Mouse (Mus musculus): ENCODE data around the gene Srrm1. TPM values are rescaled to one million over a fixed set of nuclear protein-coding genes. Genes with fewer than 3 reads are reported as not detected.

The Srrm1 gene
- 220 and 289 TPM in 2 replicates for polyA plus RNA-seq (2014; fragmentation: Nextera tagmentation; extraction: Ambion mirVana)

DNA sequence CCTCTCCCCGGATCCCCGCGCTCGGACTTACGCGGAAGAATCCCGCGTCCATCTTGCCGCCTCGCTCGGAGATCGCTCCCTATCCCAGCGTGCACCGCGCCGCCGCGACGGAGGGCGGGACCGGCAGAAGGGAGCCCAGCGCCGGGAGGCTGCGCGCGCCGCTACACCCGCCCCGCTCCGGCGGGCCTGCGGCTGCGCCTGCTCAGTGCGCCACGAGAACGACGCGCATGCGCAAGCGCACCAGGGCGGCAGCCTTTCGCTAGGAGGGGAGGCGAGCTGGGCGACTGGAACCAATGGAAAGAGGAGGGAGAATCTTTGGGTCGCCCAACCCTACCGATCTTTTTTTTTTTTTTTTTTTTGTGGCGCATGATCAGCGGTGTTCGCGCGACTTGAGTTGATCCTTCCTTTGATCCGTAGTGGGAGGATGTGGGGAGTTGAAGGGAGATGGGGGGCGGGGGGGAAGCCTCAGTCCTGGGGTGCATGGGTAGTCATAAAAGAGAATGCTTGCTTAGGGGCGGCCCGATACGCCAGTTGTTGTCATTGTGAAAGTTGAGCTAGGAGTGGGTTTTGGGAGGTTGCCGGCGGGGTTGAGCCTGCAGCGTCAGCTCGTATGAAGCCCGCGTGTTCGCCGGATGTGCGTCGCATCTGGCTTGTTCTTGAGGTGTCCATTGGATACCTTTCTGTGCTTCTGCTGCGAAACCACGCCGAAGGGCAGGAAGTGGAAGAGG lies at the start of gene Srrm1:
Srrm1 (minus strand) TSS at position 256 of the 728 bp plus-strand sequence.
- under 1% methylated on average over 69 of the region's 69 CpGs for WGBS
- H3K27ac ChIP-seq (ENCODE audit: low read depth, low read length) = peak within 1 kb of the TSS; percentile 94
- H3K9me3 ChIP-seq (ENCODE audit: control insufficient read depth, low read length) = no peaks in the 10 kb centered on the region
- ATAC-seq (ENCODE audit: low FRiP score) (peak; percentile 92), DNase-seq (ENCODE audit: low spot score) (peak; percentile 100)
- H3K4me1 ChIP-seq (replicated peaks; ENCODE audit: control insufficient read depth, insufficient read depth, low read length) = 0 out of 2 replicates have a peak, but pooled peaks cover 5% of the 10 kb centered on the region
- H3K9ac ChIP-seq (ENCODE audit: low read depth, low read length) = peak within 1 kb of the TSS; percentile 97
- H3K4me3 ChIP-seq (ENCODE audit: low read depth, low read length) = peak within 1 kb of the TSS; percentile 97
- no peaks in the 10 kb centered on the region for H3K36me3 ChIP-seq (ENCODE audit: control insufficient read depth, insufficient read depth, low read length)
- no peaks in the 10 kb centered on the region for H3K27me3 ChIP-seq (ENCODE audit: control insufficient read depth, insufficient read depth, low read length)
- H3K4me2 ChIP-seq (replicated peaks; ENCODE audit: low read depth, low read length) = peak within 1 kb of the TSS; percentile 80

GRCm38 (mm10) chr4:135401881-135402280 lies 48.8 kb upstream of the Srrm1 start:
- H3K4me2 ChIP-seq (replicated peaks; ENCODE audit: low read depth, low read length) = no peak overlapping the region
- ATAC-seq (ENCODE audit: low FRiP score) = no peak
- peaks cover 17% of the 10 kb centered on the region for H3K27me3 ChIP-seq (ENCODE audit: control insufficient read depth, insufficient read depth, low read length)
- H3K36me3 ChIP-seq (ENCODE audit: control insufficient read depth, insufficient read depth, low read length) = no peaks in the 10 kb centered on the region
- peaks cover 2% of the 10 kb centered on the region; the same call in 1 of the 2 replicates for H3K4me1 ChIP-seq (replicated peaks; ENCODE audit: control insufficient read depth, insufficient read depth, low read length)
- 46% methylated on average over 7 of the region's 7 CpGs for WGBS
- H3K27ac ChIP-seq (ENCODE audit: low read depth, low read length) = no peak overlapping the region
- H3K4me3 ChIP-seq (ENCODE audit: low read depth, low read length) = no peak overlapping the region
- no peak overlapping the region for H3K9ac ChIP-seq (ENCODE audit: low read depth, low read length)
- no peaks in the 10 kb centered on the region for H3K9me3 ChIP-seq (ENCODE audit: control insufficient read depth, low read length)
- DNase-seq (ENCODE audit: low spot score) = no peak

DNA sequence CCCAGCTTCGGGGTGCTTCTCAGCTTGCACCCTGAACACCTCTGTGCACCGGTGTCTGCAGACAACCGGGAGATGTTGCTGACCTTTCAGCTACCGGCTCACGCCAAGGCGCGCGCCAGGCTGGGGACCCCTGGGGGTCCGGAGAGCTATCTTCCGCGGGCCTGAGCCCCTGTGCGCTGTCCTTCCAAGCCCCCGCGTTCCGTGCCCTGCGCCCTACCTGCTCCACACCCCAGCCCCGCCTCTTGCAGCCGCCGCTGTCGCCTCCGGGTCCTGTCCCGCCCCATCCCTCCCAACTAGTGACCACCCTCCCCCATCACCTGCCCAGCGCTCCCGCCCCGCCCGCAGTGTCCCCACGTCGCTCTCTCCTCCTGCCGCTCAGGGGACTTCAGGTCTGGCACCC lies 44.9 kb upstream of the Srrm1 start, which contains the start of gene Ncmap:
Ncmap (minus strand) TSS at position 237 of the 400 bp plus-strand sequence.
- ATAC-seq (ENCODE audit: low FRiP score) = no peak
- Histone ChIP-seq H3K27ac (ENCODE audit: low read depth, low read length) (no peak within 1 kb of the TSS), H3K4me3 (ENCODE audit: low read depth, low read length) (peak within 1 kb of the TSS; percentile 31), H3K36me3 (ENCODE audit: control insufficient read depth, insufficient read depth, low read length) (no peaks in the 10 kb centered on the region), H3K4me2 (replicated peaks; ENCODE audit: low read depth, low read length) (peak within 1 kb of the TSS; percentile 52), H3K9me3 (ENCODE audit: control insufficient read depth, low read length) (no peaks in the 10 kb centered on the region), H3K9ac (ENCODE audit: low read depth, low read length) (peak within 1 kb of the TSS; percentile 21; the same call in 1 of the 2 replicates), H3K27me3 (ENCODE audit: control insufficient read depth, insufficient read depth, low read length) (peaks cover 22% of the 10 kb centered on the region), H3K4me1 (replicated peaks; ENCODE audit: control insufficient read depth, insufficient read depth, low read length) (peaks cover 2% of the 10 kb centered on the region; the same call in 1 of the 2 replicates)
- under 1% methylated on average over 29 of the region's 29 CpGs for WGBS
- peak; percentile 36 for DNase-seq (ENCODE audit: low spot score)

- ATAC-seq (ENCODE audit: low FRiP score) = no peak
- DNase-seq (ENCODE audit: low spot score) = no peak
- Histone ChIP-seq H3K27ac (ENCODE audit: low read depth, low read length) (no peak overlapping the region), H3K9ac (ENCODE audit: low read depth, low read length) (no peak overlapping the region; the same call in 1 of the 2 replicates), H3K9me3 (ENCODE audit: control insufficient read depth, low read length) (no peaks in the 10 kb centered on the region), H3K4me1 (replicated peaks; ENCODE audit: control insufficient read depth, insufficient read depth, low read length) (peaks cover 2% of the 10 kb centered on the region; the same call in 1 of the 2 replicates), H3K36me3 (ENCODE audit: control insufficient read depth, insufficient read depth, low read length) (no peaks in the 10 kb centered on the region), H3K4me2 (replicated peaks; ENCODE audit: low read depth, low read length) (peak overlapping the region; percentile 52), H3K4me3 (ENCODE audit: low read depth, low read length) (peak overlapping the region; percentile 31), H3K27me3 (ENCODE audit: control insufficient read depth, insufficient read depth, low read length) (peaks cover 22% of the 10 kb centered on the region)
- WGBS = 5% methylated on average over 16 of the region's 16 CpGs
Observed at GRCm38 (mm10) chr4:135397551-135397950, 44.4 kb upstream of the Srrm1 start.

DNA sequence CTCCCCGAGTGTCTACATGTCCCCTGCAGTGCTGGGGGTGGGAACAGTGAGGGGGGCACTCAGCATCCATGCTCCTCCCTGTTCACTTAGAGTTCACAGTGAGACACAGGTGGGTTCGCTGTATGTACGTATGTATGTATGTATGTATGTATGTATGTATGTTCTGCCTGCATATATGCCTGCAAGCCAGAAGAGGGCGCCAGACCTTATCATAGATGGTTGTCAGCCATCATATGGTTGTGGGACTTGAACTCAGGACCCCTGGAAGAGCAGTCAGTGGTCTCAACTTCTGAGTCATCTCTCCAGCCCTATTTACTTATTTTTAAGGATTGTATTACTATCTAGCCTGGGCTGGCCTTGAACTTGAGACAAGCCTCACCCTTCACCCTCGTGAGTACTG lies 43.2 kb upstream of the Srrm1 start:
- DNase-seq (ENCODE audit: low spot score) (no peak), ATAC-seq (ENCODE audit: low FRiP score) (no peak)
- Histone ChIP-seq H3K9ac (ENCODE audit: low read depth, low read length) (no peak overlapping the region), H3K36me3 (ENCODE audit: control insufficient read depth, insufficient read depth, low read length) (no peaks in the 10 kb centered on the region), H3K4me3 (ENCODE audit: low read depth, low read length) (no peak overlapping the region), H3K9me3 (ENCODE audit: control insufficient read depth, low read length) (no peaks in the 10 kb centered on the region), H3K4me1 (replicated peaks; ENCODE audit: control insufficient read depth, insufficient read depth, low read length) (peaks cover 2% of the 10 kb centered on the region; the same call in 1 of the 2 replicates), H3K27ac (ENCODE audit: low read depth, low read length) (no peak overlapping the region), H3K4me2 (replicated peaks; ENCODE audit: low read depth, low read length) (no peak overlapping the region), H3K27me3 (ENCODE audit: control insufficient read depth, insufficient read depth, low read length) (peaks cover 22% of the 10 kb centered on the region)
- 84% methylated on average over 5 of the region's 5 CpGs for WGBS

DNA sequence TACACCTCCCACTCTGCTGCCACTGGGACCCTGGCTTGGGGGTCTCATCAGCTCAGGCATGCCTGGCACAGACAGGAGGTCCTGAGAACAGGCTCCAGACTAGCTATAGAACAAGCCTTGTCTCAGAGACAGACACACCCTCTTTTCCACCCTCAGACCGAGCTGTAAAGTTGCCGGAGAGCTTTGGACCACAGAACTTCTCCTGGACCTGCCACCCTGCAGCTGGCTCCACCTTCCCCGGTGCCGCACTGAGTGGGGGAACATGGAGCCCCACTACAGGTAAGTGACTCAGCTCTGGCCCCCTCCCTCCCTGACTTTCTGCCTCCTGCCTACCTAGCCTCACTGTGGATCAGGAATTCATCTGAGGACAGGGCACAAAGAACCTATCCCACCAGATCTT lies 42.3 kb upstream of the Srrm1 start:
- peaks cover 2% of the 10 kb centered on the region; the same call in 1 of the 2 replicates for H3K4me1 ChIP-seq (replicated peaks; ENCODE audit: control insufficient read depth, insufficient read depth, low read length)
- no peak overlapping the region for H3K4me2 ChIP-seq (replicated peaks; ENCODE audit: low read depth, low read length)
- ATAC-seq (ENCODE audit: low FRiP score) = no peak
- peaks cover 22% of the 10 kb centered on the region for H3K27me3 ChIP-seq (ENCODE audit: control insufficient read depth, insufficient read depth, low read length)
- no peak for DNase-seq (ENCODE audit: low spot score)
- 92% methylated on average over 4 of the region's 4 CpGs for WGBS
- no peak overlapping the region for H3K27ac ChIP-seq (ENCODE audit: low read depth, low read length)
- no peaks in the 10 kb centered on the region for H3K9me3 ChIP-seq (ENCODE audit: control insufficient read depth, low read length)
- no peak overlapping the region for H3K9ac ChIP-seq (ENCODE audit: low read depth, low read length)
- no peak overlapping the region for H3K4me3 ChIP-seq (ENCODE audit: low read depth, low read length)
- no peaks in the 10 kb centered on the region for H3K36me3 ChIP-seq (ENCODE audit: control insufficient read depth, insufficient read depth, low read length)

- 80% methylated on average over 7 of the region's 7 CpGs for WGBS
Observed at GRCm38 (mm10) chr4:135394666-135395065, 41.5 kb upstream of the Srrm1 start.

GRCm38 (mm10) chr4:135393381-135393780 lies 40.3 kb upstream of the Srrm1 start:
- Histone ChIP-seq H3K9me3 (ENCODE audit: control insufficient read depth, low read length) (no peaks in the 10 kb centered on the region), H3K36me3 (ENCODE audit: control insufficient read depth, insufficient read depth, low read length) (no peaks in the 10 kb centered on the region), H3K4me1 (replicated peaks; ENCODE audit: control insufficient read depth, insufficient read depth, low read length) (peaks cover 2% of the 10 kb centered on the region; the same call in 1 of the 2 replicates), H3K9ac (ENCODE audit: low read depth, low read length) (no peak overlapping the region), H3K4me2 (replicated peaks; ENCODE audit: low read depth, low read length) (no peak overlapping the region), H3K27me3 (ENCODE audit: control insufficient read depth, insufficient read depth, low read length) (peaks cover 18% of the 10 kb centered on the region), H3K4me3 (ENCODE audit: low read depth, low read length) (no peak overlapping the region), H3K27ac (ENCODE audit: low read depth, low read length) (no peak overlapping the region)
- ATAC-seq (ENCODE audit: low FRiP score) (no peak), DNase-seq (ENCODE audit: low spot score) (no peak)
- WGBS = 79% methylated on average over 6 of the region's 6 CpGs

More at GRCm38 (mm10) chr4:135394666-135395065, 41.5 kb upstream of the Srrm1 start:
- H3K36me3 ChIP-seq (ENCODE audit: control insufficient read depth, insufficient read depth, low read length) = no peaks in the 10 kb centered on the region
- no peak overlapping the region for H3K4me2 ChIP-seq (replicated peaks; ENCODE audit: low read depth, low read length)
- H3K4me3 ChIP-seq (ENCODE audit: low read depth, low read length) = no peak overlapping the region
- DNase-seq (ENCODE audit: low spot score) (no peak), ATAC-seq (ENCODE audit: low FRiP score) (no peak)
- no peak overlapping the region for H3K27ac ChIP-seq (ENCODE audit: low read depth, low read length)
- H3K9ac ChIP-seq (ENCODE audit: low read depth, low read length) = no peak overlapping the region
- peaks cover 2% of the 10 kb centered on the region; the same call in 1 of the 2 replicates for H3K4me1 ChIP-seq (replicated peaks; ENCODE audit: control insufficient read depth, insufficient read depth, low read length)
- no peaks in the 10 kb centered on the region for H3K9me3 ChIP-seq (ENCODE audit: control insufficient read depth, low read length)
- peaks cover 22% of the 10 kb centered on the region for H3K27me3 ChIP-seq (ENCODE audit: control insufficient read depth, insufficient read depth, low read length)

DNA sequence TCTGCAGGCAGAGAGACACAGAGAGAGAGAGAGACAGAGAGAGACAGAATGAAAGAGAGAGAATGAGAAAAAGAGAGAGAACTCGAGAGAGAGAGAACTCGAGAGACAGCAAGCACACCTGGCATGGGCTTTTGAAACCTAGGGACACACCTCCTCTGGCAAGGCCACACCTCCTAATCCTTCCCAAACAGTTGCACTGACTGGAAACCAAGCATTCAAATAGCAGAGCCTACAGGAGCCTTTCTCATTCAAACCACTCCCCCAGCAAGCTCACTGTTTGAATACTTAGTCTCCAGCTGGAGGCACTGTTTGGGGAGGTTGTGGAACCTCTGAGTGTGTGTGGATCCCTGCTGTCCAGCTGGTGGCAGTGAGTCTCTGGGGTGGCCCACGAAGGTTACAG lies 39.7 kb upstream of the Srrm1 start:
- H3K9ac ChIP-seq (ENCODE audit: low read depth, low read length) = no peak overlapping the region
- DNase-seq (ENCODE audit: low spot score) (no peak), ATAC-seq (ENCODE audit: low FRiP score) (no peak)
- H3K4me3 ChIP-seq (ENCODE audit: low read depth, low read length) = no peak overlapping the region
- H3K9me3 ChIP-seq (ENCODE audit: control insufficient read depth, low read length) = no peaks in the 10 kb centered on the region
- H3K27ac ChIP-seq (ENCODE audit: low read depth, low read length) = no peak overlapping the region
- 65% methylated on average over 3 of the region's 3 CpGs for WGBS
- no peaks in the 10 kb centered on the region for H3K36me3 ChIP-seq (ENCODE audit: control insufficient read depth, insufficient read depth, low read length)
- H3K27me3 ChIP-seq (ENCODE audit: control insufficient read depth, insufficient read depth, low read length) = peaks cover 13% of the 10 kb centered on the region
- H3K4me2 ChIP-seq (replicated peaks; ENCODE audit: low read depth, low read length) = no peak overlapping the region
- H3K4me1 ChIP-seq (replicated peaks; ENCODE audit: control insufficient read depth, insufficient read depth, low read length) = peaks cover 2% of the 10 kb centered on the region; the same call in 1 of the 2 replicates

All from hindbrain, embryonic 11.5 days (tissue).